Mouse (Mus musculus) E14TG2a.4 (cell line): ENCODE results near the gene Hmgcll1.

Source experiments
- H3K27me3 ChIP-seq: 2 replicates; pipeline ENCODE4 v1.6.1; 2014; ENCODE audit warnings: low read length, control low read depth; ENCODE audit not compliant: insufficient read depth
- H3K36me3 ChIP-seq: 2 replicates; pipeline ENCODE4 v1.6.1; 2014; ENCODE audit warnings: low read length, control low read depth; ENCODE audit not compliant: insufficient read depth
- H3K4me1 ChIP-seq: replicated peaks from 2 replicates; pipeline ENCODE4 v1.6.1; 2014; ENCODE audit warnings: low read depth, low read length, control low read depth
- H3K4me3 ChIP-seq: replicated peaks from 2 replicates; pipeline ENCODE4 v1.5.1; 2014; ENCODE audit warnings: mild to moderate bottlenecking, low read length
- H3K9me3 ChIP-seq: 2 replicates; pipeline ENCODE4 v1.6.1; 2014; ENCODE audit warnings: low read length, control low read depth
- CTCF ChIP-seq: conservative IDR thresholded peaks from 2 replicates; pipeline ENCODE4 v1.5.1; 2014; ENCODE audit warnings: low read length
- NANOG ChIP-seq: IDR thresholded peaks from 2 replicates; pipeline ENCODE4 v1.6.1; 2014; ENCODE audit warnings: borderline replicate concordance, low read length, mixed read lengths
- POU5F1 ChIP-seq: IDR thresholded peaks from 2 replicates; pipeline ENCODE4 v1.6.1; 2014; ENCODE audit warnings: low read length, borderline replicate concordance

Hmgcll1 gene

DNA sequence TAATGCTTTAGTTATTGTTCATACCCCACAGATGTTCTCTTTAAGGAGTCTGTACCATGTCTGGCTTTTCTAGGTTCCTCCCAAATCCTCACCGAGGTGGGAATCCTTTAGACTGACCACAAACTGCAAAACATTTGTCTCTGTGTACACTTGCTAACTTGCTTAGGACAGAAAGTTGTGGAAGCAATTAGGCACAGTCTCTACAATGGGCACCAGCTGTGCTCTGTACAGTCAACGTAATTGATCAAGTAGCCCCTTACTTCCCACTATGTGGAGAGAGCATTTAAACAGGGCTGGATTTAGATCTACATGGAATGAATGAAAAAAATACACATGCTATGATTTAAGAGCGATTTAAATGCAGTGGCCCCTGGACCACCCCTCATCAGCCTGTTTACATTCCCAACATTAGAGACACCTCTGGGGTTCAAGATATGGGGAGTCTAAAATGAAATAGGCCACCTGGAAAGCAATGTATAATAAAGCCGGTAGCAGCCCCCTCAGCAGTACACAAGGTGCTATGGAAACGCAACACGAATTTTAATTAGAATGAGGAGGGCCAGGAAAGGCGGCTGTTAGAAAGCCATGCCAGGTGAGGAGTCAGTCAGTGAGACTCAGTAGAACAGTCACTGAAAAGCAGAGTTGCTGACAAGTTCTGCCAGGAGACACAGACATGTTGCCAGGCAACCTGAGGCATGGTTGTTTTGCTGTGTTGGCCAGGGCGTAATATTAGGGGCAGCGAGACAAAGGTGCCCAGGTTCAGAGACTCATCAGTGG, 23.9 kb downstream of the Hmgcll1 start:
- H3K4me1 ChIP-seq: no peaks in the 10 kb centered on the region
- H3K4me3 ChIP-seq: no peak overlapping the region
- TF ChIP-seq CTCF: no peak
- TF ChIP-seq POU5F1: no peak
- TF ChIP-seq NANOG: no peak
- no peaks in the 10 kb centered on the region for H3K9me3 ChIP-seq
- H3K27me3 ChIP-seq: no peaks in the 10 kb centered on the region
- no peaks in the 10 kb centered on the region for H3K36me3 ChIP-seq

DNA sequence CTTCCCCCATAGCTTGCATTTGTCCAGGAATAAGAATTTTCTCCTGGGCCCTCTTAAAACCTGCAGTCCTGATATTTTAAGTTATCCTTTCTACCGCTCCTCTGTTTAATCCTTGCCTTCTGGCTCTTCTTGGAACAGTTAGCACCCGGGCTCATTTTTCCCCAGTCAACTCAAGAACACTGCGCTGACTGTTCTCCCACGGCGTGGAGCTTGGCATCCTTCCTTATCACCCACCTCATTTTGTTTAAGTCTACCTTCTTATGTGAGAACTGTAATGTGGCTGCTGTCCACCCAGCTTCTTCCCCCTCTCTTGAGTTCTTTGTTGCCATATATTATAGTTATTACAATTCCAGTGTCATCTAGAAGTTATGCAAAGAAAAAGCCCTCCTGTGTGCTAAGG, 25.1 kb downstream of the Hmgcll1 start:
- Histone ChIP-seq H3K4me1 (no peaks in the 10 kb centered on the region), H3K4me3 (no peak overlapping the region), H3K9me3 (no peaks in the 10 kb centered on the region), H3K36me3 (no peaks in the 10 kb centered on the region), H3K27me3 (no peaks in the 10 kb centered on the region)
- no peak for TF ChIP-seq CTCF
- TF ChIP-seq POU5F1: no peak
- no peak for TF ChIP-seq NANOG

DNA sequence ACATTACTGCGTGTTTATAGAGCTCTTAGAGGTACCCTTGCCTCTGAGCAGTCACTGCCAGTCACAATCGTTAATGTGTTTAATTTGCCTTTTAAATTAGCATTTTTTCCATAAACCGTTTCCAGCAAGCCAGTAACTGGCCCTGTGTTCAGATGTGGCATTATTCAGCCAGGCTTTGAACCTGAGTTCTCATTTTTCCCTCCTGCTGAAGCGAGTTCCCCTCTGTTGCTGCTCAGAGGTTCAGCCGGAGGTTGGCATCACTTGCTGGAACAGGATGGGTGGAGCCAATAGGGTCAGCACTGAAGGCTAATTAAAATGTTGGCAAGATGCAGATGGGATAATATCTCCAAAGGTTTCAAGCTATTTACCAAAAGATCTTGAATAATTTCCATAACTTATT, 28.7 kb downstream of the Hmgcll1 start:
- Histone ChIP-seq H3K4me3 (no peak overlapping the region), H3K4me1 (no peaks in the 10 kb centered on the region), H3K36me3 (no peaks in the 10 kb centered on the region), H3K9me3 (no peaks in the 10 kb centered on the region), H3K27me3 (no peaks in the 10 kb centered on the region)
- TF ChIP-seq NANOG: no peak

DNA sequence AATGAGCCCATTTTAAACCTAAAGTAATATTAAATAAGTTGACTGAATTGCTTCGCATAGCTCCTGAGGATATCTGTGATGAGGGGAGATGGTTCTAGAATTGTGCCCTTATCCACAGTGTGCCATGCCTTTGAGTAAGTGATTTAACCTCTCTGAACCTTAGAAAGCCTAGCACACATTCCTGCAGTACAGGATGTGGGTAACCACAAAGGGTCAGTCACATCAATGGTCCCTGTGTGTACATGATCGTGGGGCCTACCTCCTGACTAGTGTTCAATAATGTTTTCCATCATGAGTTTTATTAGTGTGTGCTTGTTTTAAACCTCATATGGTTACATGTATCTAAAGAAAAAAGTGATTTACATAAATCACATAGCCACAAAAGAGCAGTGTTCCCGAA, 46.3 kb downstream of the Hmgcll1 start:
- H3K36me3 ChIP-seq: no peaks in the 10 kb centered on the region
- no peaks in the 10 kb centered on the region for H3K4me1 ChIP-seq
- H3K9me3 ChIP-seq: peaks cover 1% of the 10 kb centered on the region; the same call in 1 of the 2 replicates
- TF ChIP-seq CTCF: no peak
- no peak for TF ChIP-seq POU5F1
- TF ChIP-seq NANOG: no peak
- H3K4me3 ChIP-seq: no peak overlapping the region
- no peaks in the 10 kb centered on the region for H3K27me3 ChIP-seq

DNA sequence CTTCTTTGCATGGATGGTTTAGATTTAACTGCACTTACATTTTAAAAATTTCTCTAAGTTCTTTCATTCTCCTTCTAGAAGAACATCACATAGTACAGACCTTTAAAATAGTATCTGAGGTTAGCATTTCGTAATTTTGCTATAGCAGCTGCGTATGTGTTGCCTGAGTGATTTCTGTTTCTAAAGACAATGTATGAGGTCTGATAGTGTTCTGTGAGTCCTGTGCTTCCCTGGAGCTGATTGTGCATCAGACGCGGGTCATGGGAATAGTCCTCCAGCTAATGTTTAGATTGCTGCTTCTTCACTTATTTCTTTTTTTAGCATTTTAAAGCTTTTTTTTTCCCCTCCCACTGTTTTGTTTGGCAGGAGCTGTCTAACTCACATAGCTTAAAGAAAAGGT, 46.8 kb downstream of the Hmgcll1 start:
- Histone ChIP-seq H3K27me3 (no peaks in the 10 kb centered on the region), H3K36me3 (no peaks in the 10 kb centered on the region), H3K4me1 (no peaks in the 10 kb centered on the region), H3K4me3 (no peak overlapping the region), H3K9me3 (no peaks in the 10 kb centered on the region)
- TF ChIP-seq POU5F1 (no peak), NANOG (no peak), CTCF (no peak)

DNA sequence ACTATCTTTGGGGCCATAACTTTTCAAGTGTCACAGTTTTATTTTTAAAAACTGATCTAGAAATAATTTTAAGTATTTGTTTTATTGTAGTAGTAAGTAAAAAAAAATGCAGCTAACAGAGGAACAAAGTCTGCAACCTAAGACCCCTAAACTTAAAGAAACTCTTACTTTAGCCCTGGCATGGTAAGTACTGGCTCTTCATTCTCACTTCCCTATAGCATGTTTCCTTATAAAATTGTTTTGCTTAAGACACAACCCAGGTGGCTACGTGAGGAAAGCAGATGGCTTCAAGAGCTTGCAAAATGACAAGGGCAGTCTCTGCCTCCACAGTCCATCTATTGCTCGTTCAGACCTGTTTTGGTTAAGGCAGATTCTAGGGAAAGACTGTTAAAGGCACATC, 49.5 kb downstream of the Hmgcll1 start:
- no peaks in the 10 kb centered on the region for H3K27me3 ChIP-seq
- no peak for TF ChIP-seq POU5F1
- TF ChIP-seq NANOG: no peak
- no peak for TF ChIP-seq CTCF

DNA sequence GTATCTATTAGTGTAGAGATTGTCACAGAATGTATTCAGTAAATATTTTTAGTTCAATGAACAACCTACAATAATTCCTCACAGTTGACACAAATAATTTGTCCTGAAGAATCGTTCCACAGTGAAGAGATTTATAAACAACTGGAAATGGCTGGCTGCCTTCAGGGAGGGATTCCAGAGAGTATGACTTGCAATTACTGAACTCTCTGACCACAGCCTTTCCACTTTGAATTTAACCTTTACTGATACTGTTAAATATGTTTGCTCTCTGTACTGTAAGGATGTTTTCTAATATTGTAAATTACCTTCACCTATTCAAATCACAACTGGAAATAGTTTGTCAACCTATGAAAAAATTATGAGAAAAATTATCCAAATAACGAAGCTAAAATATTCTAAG, 76.9 kb downstream of the Hmgcll1 start:
- H3K36me3 ChIP-seq: no peaks in the 10 kb centered on the region
- H3K9me3 ChIP-seq: no peaks in the 10 kb centered on the region
- TF ChIP-seq NANOG (no peak), CTCF (no peak), POU5F1 (no peak)

More for the DNA sequence above, 49.5 kb downstream of the Hmgcll1 start:
- Histone ChIP-seq H3K36me3 (no peaks in the 10 kb centered on the region), H3K9me3 (no peaks in the 10 kb centered on the region), H3K4me3 (no peak overlapping the region), H3K4me1 (no peaks in the 10 kb centered on the region)

DNA sequence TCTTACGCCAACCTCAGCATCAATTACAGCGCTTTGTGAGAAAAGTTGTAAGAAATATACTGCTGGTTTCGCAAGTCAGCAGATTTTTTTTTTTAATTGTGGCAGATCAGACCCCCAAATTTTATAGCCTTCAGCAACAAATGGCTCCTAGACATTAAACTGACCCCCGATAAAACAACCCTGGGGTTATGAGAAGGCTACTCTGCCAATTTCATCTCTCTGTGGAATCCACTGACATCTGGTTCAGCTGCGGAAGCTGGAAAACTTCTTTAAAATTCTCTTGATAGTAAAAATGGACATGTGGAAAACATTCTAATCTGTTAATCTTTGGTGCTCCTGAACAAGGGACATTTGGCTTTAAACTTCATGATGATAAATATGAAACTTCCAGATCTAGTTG, 82.6 kb downstream of the Hmgcll1 start:
- Histone ChIP-seq H3K27me3 (no peaks in the 10 kb centered on the region), H3K4me1 (no peaks in the 10 kb centered on the region), H3K4me3 (no peak overlapping the region), H3K9me3 (no peaks in the 10 kb centered on the region), H3K36me3 (no peaks in the 10 kb centered on the region)
- TF ChIP-seq NANOG (no peak), POU5F1 (no peak), CTCF (no peak)

More for the DNA sequence above, 76.9 kb downstream of the Hmgcll1 start:
- Histone ChIP-seq H3K4me1 (peaks cover 3% of the 10 kb centered on the region; the same call in 1 of the 2 replicates), H3K4me3 (no peak overlapping the region), H3K27me3 (no peaks in the 10 kb centered on the region)

DNA sequence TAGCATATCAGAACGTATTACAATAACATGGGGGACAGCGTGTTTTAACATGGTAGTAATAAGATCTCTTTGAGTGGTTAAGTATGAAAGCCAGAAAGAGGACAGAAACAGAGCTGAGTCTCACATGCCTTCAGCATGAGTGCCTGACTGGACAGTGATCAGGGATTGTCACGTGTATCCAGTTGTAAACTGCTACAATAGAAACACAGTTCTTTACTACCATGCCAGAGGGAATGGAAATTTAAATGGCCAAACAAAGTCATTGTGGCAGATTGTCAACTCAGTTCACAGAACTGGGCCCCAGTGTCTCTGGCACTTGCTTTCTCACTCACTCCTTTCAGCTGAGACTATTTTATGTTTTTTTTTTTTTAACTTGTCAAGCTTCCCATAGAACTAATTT, 85.3 kb downstream of the Hmgcll1 start:
- TF ChIP-seq CTCF: no peak
- TF ChIP-seq NANOG: no peak
- no peak for TF ChIP-seq POU5F1
- H3K9me3 ChIP-seq: no peaks in the 10 kb centered on the region
- no peak overlapping the region for H3K4me3 ChIP-seq
- H3K36me3 ChIP-seq: no peaks in the 10 kb centered on the region
- 0 out of 2 replicates have a peak, but pooled peaks cover 6% of the 10 kb centered on the region for H3K4me1 ChIP-seq
- H3K27me3 ChIP-seq: no peaks in the 10 kb centered on the region
